Mouse (Mus musculus): ENCODE results near the gene Gm10271. TPM values are rescaled to one million over a fixed set of nuclear protein-coding genes. Genes with fewer than 3 reads are reported as not detected.

Gm10271 gene
- not detected for total RNA-seq (2021)

GRCm38 (mm10) chr10:116972509-116972908 lies at the start of gene Gm10271:
TSS of gene Gm10271 (minus strand) at chr10:116972609.
- intact Hi-C loops (cut with DNase I), result no loop called here
- no peak for DNase-seq

GRCm38 (mm10) chr10:117021020-117021754 lies 48.8 kb upstream of the Gm10271 start:
- no peak for DNase-seq

GRCm38 (mm10) chr10:117018281-117018840 lies 46.0 kb upstream of the Gm10271 start:
- intact Hi-C loops (cut with DNase I), result no loop called here
- peak; percentile 26 to 37 for DNase-seq

More at GRCm38 (mm10) chr10:117021020-117021754, 48.8 kb upstream of the Gm10271 start:
- intact Hi-C loops (cut with DNase I), result no loop called here

GRCm38 (mm10) chr10:117014565-117014964 lies 42.2 kb upstream of the Gm10271 start:
- intact Hi-C loops (cut with DNase I), result no loop called here
- no peak for DNase-seq

GRCm38 (mm10) chr10:117013689-117014390 lies 41.4 kb upstream of the Gm10271 start:
- no peak for DNase-seq
- intact Hi-C loops (cut with DNase I), result no loop called here

GRCm38 (mm10) chr10:117011047-117011446 lies 38.6 kb upstream of the Gm10271 start:
- intact Hi-C loops (cut with DNase I), result no loop called here
- no peak for DNase-seq

- no peak for DNase-seq
- intact Hi-C loops (cut with DNase I), result no loop called here
These were observed 37.3 kb upstream of the Gm10271 start for GRCm38 (mm10) chr10:117009691-117010090.

GRCm38 (mm10) chr10:117005707-117006464 lies 33.5 kb upstream of the Gm10271 start:
- no peak for DNase-seq
- intact Hi-C loops (cut with DNase I), result no loop called here

GRCm38 (mm10) chr10:117004695-117005094 lies 32.3 kb upstream of the Gm10271 start:
- intact Hi-C loops (cut with DNase I), result no loop called here
- no peak for DNase-seq

GRCm38 (mm10) chr10:117000975-117001374 lies 28.6 kb upstream of the Gm10271 start:
- DNase-seq, result no peak
- intact Hi-C loops (cut with DNase I), result no loop called here

- no peak for DNase-seq
- intact Hi-C loops (cut with DNase I), result no loop called here
These were observed 26.5 kb upstream of the Gm10271 start for GRCm38 (mm10) chr10:116998716-116999455.

- intact Hi-C loops (cut with DNase I), result no loop called here
- DNase-seq, result peak; percentile 66 to 70
These were observed 23.8 kb upstream of the Gm10271 start for GRCm38 (mm10) chr10:116996236-116996600.

GRCm38 (mm10) chr10:116995584-116996235 lies 23.3 kb upstream of the Gm10271 start:
- DNase-seq, result no peak
- intact Hi-C loops (cut with DNase I), result no loop called here

- DNase-seq, result no peak
- intact Hi-C loops (cut with DNase I), result no loop called here
These were observed 22.8 kb upstream of the Gm10271 start for GRCm38 (mm10) chr10:116995162-116995561.

GRCm38 (mm10) chr10:116993971-116994370 lies 21.6 kb upstream of the Gm10271 start:
- DNase-seq, result no peak
- intact Hi-C loops (cut with DNase I), result no loop called here

- DNase-seq, result no peak
These were observed 14.1 kb upstream of the Gm10271 start, which contains the start of gene Best3 for GRCm38 (mm10) chr10:116986264-116987082. TSS of gene Best3 (plus strand) at chr10:116986314.

GRCm38 (mm10) chr10:116984836-116985235 lies 12.4 kb upstream of the Gm10271 start:
- intact Hi-C loops (cut with DNase I), result no loop called here
- no peak for DNase-seq

More at GRCm38 (mm10) chr10:116986264-116987082, 14.1 kb upstream of the Gm10271 start, which contains the start of gene Best3:
- intact Hi-C loops (cut with DNase I), result no loop called here

GRCm38 (mm10) chr10:116982526-116982925 lies 10.1 kb upstream of the Gm10271 start:
- intact Hi-C loops (cut with DNase I), result no loop called here
- DNase-seq, result no peak

- intact Hi-C loops (cut with DNase I), result loop anchor here (2.0 kb wide), 1 partner anchor 54 kb away; no protein-coding TSS in a partner anchor
- peak in 1 of 2 experiments; percentile 43 for DNase-seq
These were observed 8.5 kb upstream of the Gm10271 start for GRCm38 (mm10) chr10:116980888-116981287.
